Mouse (Mus musculus) erythroblast, embryonic 14.5 days (primary cell): Measurements from ENCODE around the gene Tpt1.

Source experiments
- GATA1 ChIP-seq: IDR thresholded peaks from 2 replicates; pipeline ENCODE4 v1.6.1; 2012; ENCODE audit warnings: low read length, inconsistent platforms, mixed read lengths
- TAL1 ChIP-seq: IDR thresholded peaks from 3 replicates; pipeline ENCODE4 v1.6.1; 2012; ENCODE audit warnings: low read length, inconsistent platforms, mixed read lengths

- TF ChIP-seq GATA1, result no peak
- no peak for TF ChIP-seq TAL1
Measured at GRCm38 (mm10) chr14:75809931-75810330, 35.0 kb upstream of the Tpt1 start.
